Mouse (Mus musculus) hindbrain, embryonic 15.5 days (tissue): Measurements from ENCODE around the gene Xirp1. TPM values are rescaled to one million over a fixed set of nuclear protein-coding genes. Genes with fewer than 3 reads are reported as not detected.
A peak's percentile ranks its signal among the peaks of the same experiment; 100 is the strongest.

Experiments
- ATAC-seq: fragments of 200-750 bp; cut with Nextera tagmentation; 2 replicates; pipeline ENCODE4 v1.8.0; 2017; ENCODE audit warnings: low read depth, moderate number of reproducible peaks, moderate TSS enrichment; ENCODE audit not compliant: low FRiP score
- H3K27ac ChIP-seq: fragments of 300-500 bp; sonication (generic); replicated peaks from 2 replicates; pipeline ENCODE4 v1.5.1; 2015; ENCODE audit warnings: mild to moderate bottlenecking, inconsistent platforms
- H3K27me3 ChIP-seq: fragments of 300-500 bp; sonication (generic); 2 replicates; pipeline ENCODE4 v1.6.1; 2015; ENCODE audit warnings: control low read depth, inconsistent platforms
- H3K36me3 ChIP-seq: fragments of 300-500 bp; sonication (generic); 2 replicates; pipeline ENCODE4 v1.6.1; 2015; ENCODE audit warnings: control low read depth, inconsistent platforms
- H3K4me1 ChIP-seq: fragments of 300-500 bp; sonication (generic); replicated peaks from 2 replicates; pipeline ENCODE4 v1.6.1; 2015; ENCODE audit warnings: control low read depth, inconsistent platforms
- H3K4me2 ChIP-seq: fragments of 300-500 bp; sonication (generic); 2 replicates; pipeline ENCODE4 v1.6.1; 2015; ENCODE audit warnings: moderate library complexity, mild to moderate bottlenecking, inconsistent platforms
- H3K4me3 ChIP-seq: fragments of 300-500 bp; sonication (generic); 2 replicates; pipeline ENCODE4 v1.5.1; 2015; ENCODE audit warnings: mild to moderate bottlenecking, inconsistent platforms
- H3K9ac ChIP-seq: fragments of 300-500 bp; sonication (generic); 2 replicates; pipeline ENCODE4 v1.6.1; 2015; ENCODE audit warnings: inconsistent platforms
- H3K9me3 ChIP-seq: fragments of 300-500 bp; sonication (generic); 2 replicates; pipeline ENCODE4 v1.6.1; 2016; ENCODE audit warnings: control low read depth, inconsistent platforms
- WGBS: fragments of 180-500 bp; shearing (Covaris S2); methylation state at CpG from one replicate; pipeline ENCODE4 v1.1.7; 2015; 5-methylcytosine and 5-hydroxymethylcytosine counted together
- polyA plus RNA-seq: library from polyadenylated mRNA; unstranded; fragments of >200 nt; fragmentation: Nextera tagmentation; extraction: Ambion mirVana; gene quantifications from 2 replicates; pipeline ENCODE4 v1.2.1, GENCODE M21; 2015

Gene Xirp1
- polyA plus RNA-seq, 1 experiment from 2014 or later: not detected

GRCm38 (mm10) chr9:120043115-120043514 lies 19.7 kb upstream of the Xirp1 start:
- Histone ChIP-seq H3K4me2 (no peak overlapping the region), H3K27me3 (no peaks in the 10 kb centered on the region), H3K36me3 (no peaks in the 10 kb centered on the region), H3K9ac (no peak overlapping the region), H3K27ac (no peak overlapping the region), H3K4me1 (no peaks in the 10 kb centered on the region), H3K9me3 (no peaks in the 10 kb centered on the region), H3K4me3 (no peak overlapping the region)
- ATAC-seq: no peak
- WGBS: 87% methylated on average over 7 of the region's 7 CpGs

GRCm38 (mm10) chr9:120037414-120037813 lies 14.0 kb upstream of the Xirp1 start:
- WGBS: 80% methylated on average over 7 of the region's 7 CpGs
- Histone ChIP-seq H3K27me3 (no peaks in the 10 kb centered on the region), H3K9ac (no peak overlapping the region), H3K4me1 (no peaks in the 10 kb centered on the region), H3K36me3 (no peaks in the 10 kb centered on the region), H3K4me2 (no peak overlapping the region), H3K9me3 (no peaks in the 10 kb centered on the region), H3K27ac (no peak overlapping the region), H3K4me3 (no peak overlapping the region)
- ATAC-seq: no peak

DNA sequence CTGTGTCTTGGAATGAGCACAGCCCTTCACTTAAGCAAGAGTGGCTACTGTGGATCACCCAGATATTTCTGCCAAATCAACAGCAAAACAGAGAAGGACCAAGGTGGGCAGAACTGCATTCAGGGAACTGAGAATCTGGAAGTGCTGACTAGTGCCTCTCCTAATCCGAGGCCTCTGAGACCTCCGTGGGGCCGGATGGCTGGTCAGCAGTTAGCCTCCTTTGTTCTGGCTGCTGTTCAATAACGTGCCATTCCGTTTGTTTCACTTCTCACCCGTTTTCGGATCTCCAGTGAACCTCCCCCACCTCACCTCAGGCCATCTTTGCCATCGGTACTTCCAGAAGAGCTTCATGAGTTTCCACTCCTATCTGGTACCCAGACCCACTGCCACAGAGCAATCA lies 11.0 kb upstream of the Xirp1 start:
- no peaks in the 10 kb centered on the region for H3K4me1 ChIP-seq
- WGBS: 68% methylated on average over 8 of the region's 8 CpGs
- no peak overlapping the region for H3K4me3 ChIP-seq
- H3K9me3 ChIP-seq: no peaks in the 10 kb centered on the region
- H3K27ac ChIP-seq: no peak overlapping the region
- H3K36me3 ChIP-seq: no peaks in the 10 kb centered on the region
- H3K9ac ChIP-seq: no peak overlapping the region
- H3K4me2 ChIP-seq: no peak overlapping the region
- ATAC-seq: no peak
- H3K27me3 ChIP-seq: no peaks in the 10 kb centered on the region

GRCm38 (mm10) chr9:120032710-120033109 lies 9.3 kb upstream of the Xirp1 start:
- Histone ChIP-seq H3K9ac (no peak overlapping the region), H3K27ac (no peak overlapping the region), H3K27me3 (no peaks in the 10 kb centered on the region), H3K4me3 (no peak overlapping the region), H3K4me2 (no peak overlapping the region), H3K9me3 (no peaks in the 10 kb centered on the region), H3K4me1 (peaks cover under 1% of the 10 kb centered on the region; the same call in 1 of the 2 replicates), H3K36me3 (no peaks in the 10 kb centered on the region)
- no peak for ATAC-seq
- 90% methylated on average over 6 of the region's 6 CpGs for WGBS

DNA sequence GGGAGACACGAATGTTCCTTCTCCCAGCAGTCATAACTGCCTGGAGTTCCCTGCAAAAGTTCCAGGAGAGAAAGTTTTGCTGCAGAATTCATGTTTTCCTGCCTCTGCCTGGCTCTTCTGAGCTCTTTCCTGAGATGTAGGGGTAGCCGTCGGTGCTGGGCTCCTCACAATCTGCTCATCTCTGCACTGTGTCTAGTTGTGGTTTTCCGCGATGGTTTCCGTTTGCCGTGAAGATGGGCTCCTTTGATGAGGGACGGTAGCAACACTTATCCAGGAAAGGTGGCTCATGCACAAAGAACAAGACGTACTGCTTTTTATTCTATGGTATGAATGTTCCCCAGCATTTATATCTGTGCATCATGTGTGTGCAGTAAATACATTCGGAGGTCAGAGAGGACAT lies 7.0 kb upstream of the Xirp1 start:
- H3K4me1 ChIP-seq: peaks cover 5% of the 10 kb centered on the region; the same call in 1 of the 2 replicates
- H3K27me3 ChIP-seq: no peaks in the 10 kb centered on the region
- no peak overlapping the region for H3K4me3 ChIP-seq
- H3K9ac ChIP-seq: no peak overlapping the region
- H3K4me2 ChIP-seq: no peak overlapping the region
- no peaks in the 10 kb centered on the region for H3K36me3 ChIP-seq
- H3K27ac ChIP-seq: no peak overlapping the region
- no peaks in the 10 kb centered on the region for H3K9me3 ChIP-seq
- no peak for ATAC-seq
- WGBS: 89% methylated on average over 10 of the region's 10 CpGs

GRCm38 (mm10) chr9:120029880-120030279 lies 6.5 kb upstream of the Xirp1 start:
- Histone ChIP-seq H3K4me1 (peaks cover 5% of the 10 kb centered on the region; the same call in 1 of the 2 replicates), H3K36me3 (no peaks in the 10 kb centered on the region), H3K9ac (no peak overlapping the region), H3K27ac (no peak overlapping the region), H3K9me3 (no peaks in the 10 kb centered on the region), H3K27me3 (no peaks in the 10 kb centered on the region), H3K4me3 (no peak overlapping the region), H3K4me2 (no peak overlapping the region)
- ATAC-seq: no peak
- 91% methylated on average over 6 of the region's 6 CpGs for WGBS

- ATAC-seq: peak; percentile 65; the same call in 1 of the 2 replicates
- no peaks in the 10 kb centered on the region for H3K27me3 ChIP-seq
- H3K9me3 ChIP-seq: no peaks in the 10 kb centered on the region
- no peak overlapping the region for H3K4me2 ChIP-seq
- WGBS: 24% methylated on average over 14 of the region's 14 CpGs
- no peak overlapping the region for H3K4me3 ChIP-seq
- H3K9ac ChIP-seq: no peak overlapping the region
- H3K36me3 ChIP-seq: no peaks in the 10 kb centered on the region
- peaks cover 5% of the 10 kb centered on the region; the same call in 1 of the 2 replicates for H3K4me1 ChIP-seq
- H3K27ac ChIP-seq: no peak overlapping the region
These were observed 4.2 kb upstream of the Xirp1 start for GRCm38 (mm10) chr9:120027401-120028151.

DNA sequence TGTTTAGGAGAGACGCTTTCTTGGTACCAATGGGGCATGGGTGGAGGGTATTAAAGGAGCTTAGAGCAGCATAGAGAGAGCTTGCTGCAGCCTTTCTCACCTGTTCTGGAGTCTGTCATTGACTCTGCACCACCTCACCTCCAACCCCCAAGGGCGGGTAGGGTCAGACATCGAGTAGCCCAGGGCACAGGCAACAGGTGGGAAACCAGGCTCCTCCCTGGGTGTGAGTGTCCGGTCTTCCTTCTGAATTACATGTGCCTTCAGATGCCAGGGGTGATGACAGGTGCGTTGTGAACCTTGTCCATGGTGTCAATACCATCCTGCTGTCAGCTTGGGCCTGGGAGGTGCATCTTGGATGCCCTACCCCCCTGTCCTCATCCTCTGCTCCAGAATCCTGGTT lies 1.2 kb upstream of the Xirp1 start:
- H3K4me1 ChIP-seq: peaks cover 5% of the 10 kb centered on the region; the same call in 1 of the 2 replicates
- no peak overlapping the region for H3K4me3 ChIP-seq
- no peaks in the 10 kb centered on the region for H3K27me3 ChIP-seq
- H3K36me3 ChIP-seq: no peaks in the 10 kb centered on the region
- no peak for ATAC-seq
- no peaks in the 10 kb centered on the region for H3K9me3 ChIP-seq
- H3K9ac ChIP-seq: no peak overlapping the region
- H3K4me2 ChIP-seq: no peak overlapping the region
- WGBS: 83% methylated on average over 5 of the region's 5 CpGs
- H3K27ac ChIP-seq: no peak overlapping the region

DNA sequence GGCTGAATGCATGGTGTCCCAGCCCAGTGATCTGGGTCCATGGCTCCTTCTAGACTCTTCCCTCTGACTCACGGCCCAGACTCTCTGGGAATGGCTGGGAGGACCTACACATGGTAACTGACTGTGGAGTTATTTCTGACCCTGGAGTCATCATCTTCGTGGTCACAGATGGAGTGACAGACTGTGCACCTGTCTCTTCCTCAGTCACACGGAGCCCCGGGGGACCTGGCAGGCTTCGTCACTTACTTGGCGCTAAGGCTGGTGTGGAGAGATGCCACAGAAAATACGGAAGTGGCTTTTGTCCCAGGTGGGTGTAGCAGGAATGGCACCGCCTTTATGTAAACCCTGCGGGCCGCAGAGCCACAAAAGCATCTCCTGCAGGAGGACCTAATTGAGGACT lies 773 bp upstream of the Xirp1 start:
- Histone ChIP-seq H3K9ac (no peak overlapping the region), H3K4me2 (no peak overlapping the region), H3K4me3 (no peak overlapping the region), H3K9me3 (no peaks in the 10 kb centered on the region), H3K27ac (no peak overlapping the region), H3K4me1 (peaks cover 5% of the 10 kb centered on the region; the same call in 1 of the 2 replicates), H3K36me3 (no peaks in the 10 kb centered on the region), H3K27me3 (no peaks in the 10 kb centered on the region)
- WGBS: 72% methylated on average over 10 of the region's 10 CpGs
- no peak for ATAC-seq

GRCm38 (mm10) chr9:120021164-120021563 lies 2.2 kb downstream of the Xirp1 start:
- H3K9ac ChIP-seq: no peak overlapping the region
- H3K27ac ChIP-seq: no peak overlapping the region
- WGBS: 76% methylated on average over 5 of the region's 5 CpGs
- H3K4me1 ChIP-seq: no peaks in the 10 kb centered on the region
- no peaks in the 10 kb centered on the region for H3K9me3 ChIP-seq
- no peaks in the 10 kb centered on the region for H3K27me3 ChIP-seq
- no peaks in the 10 kb centered on the region for H3K36me3 ChIP-seq
- H3K4me2 ChIP-seq: no peak overlapping the region
- H3K4me3 ChIP-seq: no peak overlapping the region
- ATAC-seq: no peak

GRCm38 (mm10) chr9:120020285-120020890 lies 3.0 kb downstream of the Xirp1 start:
- no peak overlapping the region for H3K27ac ChIP-seq
- H3K4me3 ChIP-seq: no peak overlapping the region
- no peaks in the 10 kb centered on the region for H3K27me3 ChIP-seq
- no peak for ATAC-seq
- H3K4me2 ChIP-seq: no peak overlapping the region
- no peaks in the 10 kb centered on the region for H3K9me3 ChIP-seq
- no peak overlapping the region for H3K9ac ChIP-seq
- H3K4me1 ChIP-seq: no peaks in the 10 kb centered on the region
- WGBS: 47% methylated on average over 7 of the region's 7 CpGs
- no peaks in the 10 kb centered on the region for H3K36me3 ChIP-seq

DNA sequence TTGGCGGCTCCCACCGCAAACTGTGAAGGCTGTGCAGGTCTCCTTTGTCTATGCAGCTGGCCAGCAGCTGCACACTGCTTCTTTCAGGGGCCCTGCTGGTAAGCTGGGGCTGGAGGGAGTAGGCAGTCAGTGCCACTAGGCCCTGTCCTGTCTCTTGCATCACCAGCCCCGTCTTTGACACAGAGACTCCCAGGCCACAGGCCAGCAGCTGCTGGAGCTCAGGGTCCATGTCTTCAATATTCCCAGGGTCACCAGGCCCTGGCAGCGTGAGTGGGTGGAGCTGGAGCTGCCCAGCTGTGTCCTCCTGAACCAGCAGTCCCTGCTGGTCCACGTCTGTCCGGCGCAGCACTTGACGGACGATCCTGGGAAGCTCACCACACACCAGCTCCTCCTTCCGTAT lies 6.4 kb downstream of the Xirp1 start:
- 62% methylated on average over 10 of the region's 10 CpGs for WGBS
- no peaks in the 10 kb centered on the region for H3K27me3 ChIP-seq
- 0 out of 2 replicates have a peak, but pooled peaks cover under 1% of the 10 kb centered on the region for H3K4me1 ChIP-seq
- ATAC-seq: no peak
- H3K36me3 ChIP-seq: no peaks in the 10 kb centered on the region
- no peak overlapping the region for H3K4me2 ChIP-seq
- H3K4me3 ChIP-seq: no peak overlapping the region
- H3K9ac ChIP-seq: no peak overlapping the region
- no peak overlapping the region for H3K27ac ChIP-seq
- H3K9me3 ChIP-seq: no peaks in the 10 kb centered on the region
